Mouse (Mus musculus) lung, adult 2 months (tissue): ENCODE measurements around the gene Pawr. TPM values are rescaled to one million over a fixed set of nuclear protein-coding genes. Genes with fewer than 3 reads are reported as not detected.

Experiments used
- DNase-seq: peaks from one replicate; pipeline ENCODE4 v3.0.0; 2022
- H3K4me1 ChIP-seq: fragments of 200-500 bp; 2 replicates; pipeline ENCODE4 v1.6.1; 2011; ENCODE audit warnings: low read length; ENCODE audit not compliant: control insufficient read depth, insufficient read depth
- H3K4me3 ChIP-seq: fragments of 200-500 bp; replicated peaks from 2 replicates; pipeline ENCODE3; 2011; ENCODE audit warnings: low read depth, mild to moderate bottlenecking, control low read depth, low read length; ENCODE audit errors: extremely low read depth
- CTCF ChIP-seq: fragments of 200-500 bp; IDR thresholded peaks from 2 replicates; pipeline ENCODE4 v1.5.1; 2011; ENCODE audit warnings: mild to moderate bottlenecking, low read length, control low read depth; ENCODE audit not compliant: insufficient read depth
- POLR2A ChIP-seq: fragments of 200-500 bp; IDR thresholded peaks from 2 replicates; pipeline ENCODE4 v1.6.1; 2011; ENCODE audit warnings: low read depth, mild to moderate bottlenecking, control low read depth, low read length, borderline replicate concordance; ENCODE audit errors: extremely low read depth
- WGBS: fragments of 180-500 bp; shearing (Covaris S2); methylation state at CpG from one replicate; pipeline ENCODE4 v1.1.7; 2018; 5-methylcytosine and 5-hydroxymethylcytosine counted together
- polyA plus RNA-seq: library from polyadenylated mRNA; depleted of rRNA; stranded (reverse); fragments of >200 nt; gene quantifications from 2 replicates; pipeline ENCODE4 v1.2.3, GENCODE M21; 2012

Gene Pawr
- polyA plus RNA-seq, 1 experiment, result 12.9 TPM

- H3K4me3 ChIP-seq, result no peak overlapping the region
- peaks cover 5% of the 10 kb centered on the region for H3K4me1 ChIP-seq
- 92% methylated on average over 26 of the region's 26 CpGs for WGBS
- TF ChIP-seq CTCF (no peak), POLR2A (no peak)
- no peak for DNase-seq
These were observed 33.2 kb downstream of the Pawr start for GRCm38 (mm10) chr10:108364946-108365719.

- no peak for TF ChIP-seq CTCF
- no peak for TF ChIP-seq POLR2A
- WGBS, result 97% methylated on average over 5 of the region's 5 CpGs
- no peak for DNase-seq
- peaks cover 2% of the 10 kb centered on the region for H3K4me1 ChIP-seq
- H3K4me3 ChIP-seq, result no peak overlapping the region
These were observed 34.3 kb downstream of the Pawr start for GRCm38 (mm10) chr10:108366251-108366650.

DNA sequence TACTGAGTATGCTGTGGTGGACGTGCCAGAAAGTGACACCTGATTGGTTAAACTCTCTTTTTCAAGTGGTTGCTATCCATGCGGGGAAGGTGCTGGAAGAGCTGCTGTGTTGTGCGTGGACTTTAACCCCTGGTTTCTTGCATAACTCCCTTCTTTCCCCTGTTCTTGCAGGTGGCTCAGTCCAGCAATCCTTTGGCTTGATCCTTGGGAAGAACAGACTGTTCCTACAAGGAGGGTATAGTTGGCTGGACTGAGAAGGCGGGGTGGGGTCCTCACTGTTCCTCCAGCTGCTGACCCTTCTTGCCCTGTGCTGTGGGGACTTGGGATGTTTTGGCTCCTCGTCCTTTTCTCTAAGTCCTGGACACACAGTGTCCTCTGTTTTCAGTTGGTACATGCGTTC is 36.4 kb downstream of the Pawr start:
- no peaks in the 10 kb centered on the region for H3K4me1 ChIP-seq
- H3K4me3 ChIP-seq, result no peak overlapping the region
- no peak for DNase-seq
- 74% methylated on average over 6 of the region's 6 CpGs for WGBS
- TF ChIP-seq CTCF (no peak), POLR2A (no peak)

DNA sequence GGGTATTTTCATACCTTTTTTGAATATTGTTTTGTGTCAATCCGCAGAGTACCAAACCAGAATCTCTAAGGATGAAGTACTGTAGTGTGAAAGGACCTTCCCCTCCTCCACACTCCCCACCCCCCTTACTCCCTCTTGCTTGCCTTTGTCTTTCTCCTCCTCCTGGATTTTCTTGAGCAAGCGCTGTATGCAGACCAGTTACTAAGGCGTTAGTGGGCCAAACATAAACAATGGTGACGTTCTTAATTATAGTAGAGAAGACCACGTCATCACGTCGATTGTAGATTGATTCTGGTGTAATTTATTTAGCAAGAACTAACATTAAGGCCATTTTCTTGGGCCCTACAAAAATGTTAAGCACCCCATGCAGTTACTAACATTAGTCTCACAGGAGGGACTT is 40.3 kb downstream of the Pawr start:
- Histone ChIP-seq H3K4me1 (no peaks in the 10 kb centered on the region), H3K4me3 (no peak overlapping the region)
- TF ChIP-seq POLR2A, result no peak
- TF ChIP-seq CTCF, result no peak
- DNase-seq, result no peak
- 46% methylated on average over 7 of the region's 7 CpGs for WGBS

GRCm38 (mm10) chr10:108372858-108373257 is 40.9 kb downstream of the Pawr start:
- Histone ChIP-seq H3K4me1 (no peaks in the 10 kb centered on the region), H3K4me3 (no peak overlapping the region)
- TF ChIP-seq POLR2A (no peak), CTCF (no peak)
- WGBS, result 76% methylated on average over 5 of the region's 5 CpGs
- DNase-seq, result no peak

DNA sequence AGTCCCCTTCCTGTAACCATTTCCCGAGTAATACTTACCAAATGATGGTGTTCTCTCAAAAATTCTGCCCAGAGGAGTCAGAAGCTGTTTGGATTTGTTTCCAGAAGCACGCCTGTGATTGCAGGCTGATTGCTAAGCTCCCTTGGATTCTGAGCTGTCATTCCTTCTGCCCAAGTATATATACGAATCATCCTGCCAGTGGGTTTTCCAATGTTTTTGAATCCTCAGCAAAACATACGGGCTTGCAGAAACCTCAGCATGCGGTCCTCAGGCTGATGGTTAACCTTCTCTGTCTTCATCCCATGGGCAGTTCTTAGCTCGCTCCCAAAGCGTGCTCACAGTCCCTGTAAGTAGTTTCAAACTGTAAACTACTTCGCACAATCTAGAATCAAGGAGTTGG is 43.9 kb downstream of the Pawr start:
- Histone ChIP-seq H3K4me3 (no peak overlapping the region), H3K4me1 (no peaks in the 10 kb centered on the region)
- TF ChIP-seq POLR2A, result no peak
- no peak for TF ChIP-seq CTCF
- DNase-seq, result no peak
- 94% methylated on average over 8 of the region's 8 CpGs for WGBS

DNA sequence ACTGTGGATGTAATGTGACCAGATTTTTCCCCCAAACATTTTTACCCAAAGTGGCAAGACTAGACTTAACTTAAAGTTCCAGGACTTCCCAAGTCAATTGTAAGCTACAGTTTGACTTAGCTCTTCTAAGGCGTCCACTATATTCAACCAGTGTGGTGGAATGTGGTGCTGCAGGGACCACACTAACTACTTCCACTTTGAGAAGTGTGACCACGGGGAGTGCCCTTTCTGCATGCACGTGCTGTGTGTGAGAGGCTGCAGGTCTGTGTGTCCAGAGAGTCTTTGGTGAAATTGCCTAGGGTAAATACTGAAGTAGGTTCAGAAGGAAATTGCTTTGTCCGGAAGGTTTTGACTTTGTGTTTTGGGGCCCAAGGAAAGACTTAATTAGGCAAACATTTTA is 44.4 kb downstream of the Pawr start:
- WGBS, result 60% methylated on average over 4 of the region's 4 CpGs
- TF ChIP-seq CTCF (no peak), POLR2A (no peak)
- H3K4me3 ChIP-seq, result no peak overlapping the region
- no peaks in the 10 kb centered on the region for H3K4me1 ChIP-seq
- no peak for DNase-seq

DNA sequence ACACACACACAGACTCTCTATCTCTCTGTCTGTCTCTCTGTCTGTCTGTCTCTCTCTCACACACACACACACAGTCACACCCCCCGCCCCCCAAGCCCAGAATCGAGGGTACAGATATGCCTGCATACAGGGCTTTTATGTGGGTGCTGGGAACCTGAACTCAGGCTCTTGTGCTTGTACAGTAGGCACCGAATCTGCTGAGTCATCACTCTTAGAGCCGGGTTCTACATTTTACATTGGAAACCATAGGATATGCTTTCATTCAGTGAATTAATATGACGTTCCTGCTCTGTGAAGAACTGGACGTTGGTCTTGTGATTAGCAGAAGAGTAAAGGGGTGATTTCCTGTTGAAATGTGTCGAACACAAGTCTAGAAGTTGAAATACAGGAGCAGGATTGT is 45.4 kb downstream of the Pawr start:
- WGBS, result 88% methylated on average over 7 of the region's 7 CpGs
- no peaks in the 10 kb centered on the region for H3K4me1 ChIP-seq
- H3K4me3 ChIP-seq, result no peak overlapping the region
- no peak for TF ChIP-seq CTCF
- TF ChIP-seq POLR2A, result no peak
- no peak for DNase-seq

- no peak for DNase-seq
- Histone ChIP-seq H3K4me3 (no peak overlapping the region), H3K4me1 (no peaks in the 10 kb centered on the region)
- TF ChIP-seq CTCF, result no peak
- no peak for TF ChIP-seq POLR2A
- WGBS, result 75% methylated on average over 6 of the region's 6 CpGs
These were observed 46.1 kb downstream of the Pawr start for GRCm38 (mm10) chr10:108378062-108378461.

DNA sequence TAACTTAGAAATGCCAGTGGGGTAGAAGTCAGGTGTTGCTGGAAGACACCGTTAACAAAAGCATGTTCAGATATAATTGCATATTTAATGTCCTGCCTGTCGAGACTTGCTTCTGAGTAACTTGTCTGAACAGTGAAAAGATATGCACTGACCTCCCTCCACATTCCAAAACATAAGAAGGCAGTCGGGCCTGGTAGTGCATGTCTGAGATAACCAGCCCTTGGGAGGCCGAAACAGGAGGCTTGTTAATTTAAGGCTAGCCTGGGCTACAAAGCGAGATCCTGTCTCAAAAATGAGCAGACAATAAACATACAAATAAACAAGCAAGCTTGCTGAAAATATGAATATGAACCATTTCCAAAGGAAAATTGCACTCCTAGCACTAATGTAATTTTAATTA is 46.6 kb downstream of the Pawr start:
- DNase-seq, result no peak
- WGBS, result 73% methylated on average over 5 of the region's 5 CpGs
- TF ChIP-seq CTCF (no peak), POLR2A (no peak)
- H3K4me1 ChIP-seq, result no peaks in the 10 kb centered on the region
- H3K4me3 ChIP-seq, result no peak overlapping the region
